Mouse (Mus musculus) kidney, adult 2 months (tissue): ENCODE data around the gene Tigd4.

Experiments
- CTCF ChIP-seq: fragments of 200-500 bp; conservative IDR thresholded peaks from 2 replicates; pipeline ENCODE4 v1.5.1; 2011; ENCODE audit warnings: low read depth, mild to moderate bottlenecking, control low read depth, low read length, moderate library complexity, mixed read lengths; ENCODE audit not compliant: insufficient read depth, insufficient read length
- POLR2A ChIP-seq: fragments of 200-500 bp; IDR thresholded peaks from one replicate; pipeline ENCODE4 v1.6.1; 2011; ENCODE audit warnings: low read depth, low read length, control low read depth

DNA sequence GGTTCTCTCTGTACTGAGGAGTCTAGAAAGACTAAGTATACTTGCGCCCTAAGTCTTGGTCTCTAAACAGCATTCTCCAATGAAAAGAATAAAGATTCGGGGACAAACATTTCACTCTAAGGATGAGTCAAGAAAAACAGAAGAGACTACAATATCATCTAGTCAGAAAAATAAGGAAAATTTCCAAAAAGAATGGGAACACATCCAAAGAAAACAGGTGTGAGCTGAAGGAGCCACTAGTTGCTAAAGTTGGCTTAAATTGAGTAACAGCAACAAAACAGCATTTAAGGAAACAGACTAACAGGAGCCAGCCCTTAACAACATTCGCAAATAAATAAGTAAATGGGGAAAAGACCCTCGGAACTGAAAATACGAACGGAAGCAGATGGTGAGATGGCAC lies 24.8 kb upstream of the Tigd4 start:
- TF ChIP-seq POLR2A = no peak
- TF ChIP-seq CTCF = no peak
